Mouse (Mus musculus) liver, postnatal 0 days (tissue): Measurements from ENCODE around the gene Cpt1c. TPM values are rescaled to one million over a fixed set of nuclear protein-coding genes. Genes with fewer than 3 reads are reported as not detected.

Source experiments
- ATAC-seq: fragments of 200-750 bp; cut with Nextera tagmentation; 2 replicates; pipeline ENCODE4 v1.8.0; 2017; ENCODE audit warnings: mild to moderate bottlenecking, moderate library complexity
- DNase-seq: peaks from one replicate; pipeline ENCODE4 v3.0.0-alpha.2; 2016
- H3K27ac ChIP-seq: fragments of 300-500 bp; sonication (generic); 2 replicates; pipeline ENCODE4 v1.5.1; 2014; ENCODE audit warnings: antibody characterized with exemption, moderate library complexity, mild to moderate bottlenecking, low read depth
- H3K27me3 ChIP-seq: fragments of 300-500 bp; sonication (generic); 2 replicates; pipeline ENCODE4 v1.6.1; 2014; ENCODE audit warnings: low read length, control low read depth, mixed read lengths; ENCODE audit not compliant: insufficient read depth
- H3K36me3 ChIP-seq: fragments of 300-500 bp; sonication (generic); replicated peaks from 2 replicates; pipeline ENCODE4 v1.6.1; 2014; ENCODE audit warnings: mild to moderate bottlenecking, control low read depth, low read length, moderate library complexity, mixed read lengths; ENCODE audit not compliant: insufficient read depth
- H3K4me1 ChIP-seq: fragments of 300-500 bp; sonication (generic); 2 replicates; pipeline ENCODE4 v1.6.1; 2014; ENCODE audit warnings: antibody characterized with exemption, mild to moderate bottlenecking, control low read depth; ENCODE audit not compliant: insufficient read depth
- H3K4me2 ChIP-seq: fragments of 300-500 bp; sonication (generic); 2 replicates; pipeline ENCODE4 v1.6.1; 2014; ENCODE audit warnings: low read depth, mild to moderate bottlenecking, low read length, moderate library complexity, mixed read lengths
- H3K4me3 ChIP-seq: fragments of 300-500 bp; sonication (generic); 2 replicates; pipeline ENCODE4 v1.5.1; 2014; ENCODE audit warnings: low read depth, low read length
- H3K9ac ChIP-seq: fragments of 300-500 bp; sonication (generic); replicated peaks from 2 replicates; pipeline ENCODE4 v1.6.1; 2014; ENCODE audit warnings: mild to moderate bottlenecking, moderate library complexity
- H3K9me3 ChIP-seq: fragments of 300-500 bp; sonication (generic); 2 replicates; pipeline ENCODE4 v1.6.1; 2016; ENCODE audit warnings: mild to moderate bottlenecking, control low read depth, low read length, mixed read lengths
- CTCF ChIP-seq: sonication (generic); IDR thresholded peaks from 2 replicates; pipeline ENCODE4 v1.5.1; 2016; ENCODE audit warnings: antibody characterized with exemption, low read depth
- EP300 ChIP-seq: IDR thresholded peaks from 2 replicates; pipeline ENCODE4 v1.6.1; 2016; ENCODE audit warnings: antibody characterized with exemption, low read depth, mild to moderate bottlenecking
- WGBS: fragments of 180-500 bp; shearing (Covaris S2); extraction: QIAGEN DNeasy Blood & Tissue Kit; methylation state at CpG from one replicate; pipeline ENCODE4 v1.1.7; 2014; ENCODE audit not compliant: insufficient replicate concordance; 5-methylcytosine and 5-hydroxymethylcytosine counted together
- polyA plus RNA-seq: library from polyadenylated mRNA; unstranded; fragments of >200 nt; fragmentation: Nextera tagmentation; extraction: Ambion mirVana; gene quantifications from 2 replicates; pipeline ENCODE4 v1.2.1, GENCODE M21; 2015

The Cpt1c gene
- polyA plus RNA-seq, 1 experiment from 2014 or later, result 1.1 TPM

DNA sequence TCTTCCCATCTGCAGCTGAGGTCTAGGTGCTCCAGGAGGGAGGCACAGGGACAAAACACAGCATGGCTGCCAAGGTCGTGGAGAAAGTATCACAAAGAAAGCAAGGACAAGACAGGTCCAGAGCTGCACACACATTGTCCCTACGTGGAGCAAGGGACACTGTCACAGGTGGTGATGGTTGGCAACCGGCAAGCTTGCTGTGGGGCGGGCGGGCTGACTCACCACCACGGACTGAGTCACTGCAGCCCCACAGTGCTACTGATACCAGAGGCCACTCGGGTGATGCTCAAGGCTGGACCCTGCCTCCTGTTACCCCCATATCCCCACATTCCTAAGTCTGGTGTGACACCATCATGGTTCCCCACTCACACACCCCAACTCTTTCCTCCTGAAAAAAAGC lies 27.8 kb upstream of the Cpt1c start:
- 72% methylated on average over 7 of the region's 7 CpGs for WGBS
- Histone ChIP-seq H3K4me3 (no peak overlapping the region), H3K4me1 (peaks cover 12% of the 10 kb centered on the region), H3K9ac (no peak overlapping the region), H3K27me3 (no peaks in the 10 kb centered on the region), H3K9me3 (no peaks in the 10 kb centered on the region), H3K27ac (no peak overlapping the region), H3K4me2 (no peak overlapping the region), H3K36me3 (peaks cover 79% of the 10 kb centered on the region)
- TF ChIP-seq EP300, result no peak
- TF ChIP-seq CTCF, result no peak
- DNase-seq (no peak), ATAC-seq (no peak)

DNA sequence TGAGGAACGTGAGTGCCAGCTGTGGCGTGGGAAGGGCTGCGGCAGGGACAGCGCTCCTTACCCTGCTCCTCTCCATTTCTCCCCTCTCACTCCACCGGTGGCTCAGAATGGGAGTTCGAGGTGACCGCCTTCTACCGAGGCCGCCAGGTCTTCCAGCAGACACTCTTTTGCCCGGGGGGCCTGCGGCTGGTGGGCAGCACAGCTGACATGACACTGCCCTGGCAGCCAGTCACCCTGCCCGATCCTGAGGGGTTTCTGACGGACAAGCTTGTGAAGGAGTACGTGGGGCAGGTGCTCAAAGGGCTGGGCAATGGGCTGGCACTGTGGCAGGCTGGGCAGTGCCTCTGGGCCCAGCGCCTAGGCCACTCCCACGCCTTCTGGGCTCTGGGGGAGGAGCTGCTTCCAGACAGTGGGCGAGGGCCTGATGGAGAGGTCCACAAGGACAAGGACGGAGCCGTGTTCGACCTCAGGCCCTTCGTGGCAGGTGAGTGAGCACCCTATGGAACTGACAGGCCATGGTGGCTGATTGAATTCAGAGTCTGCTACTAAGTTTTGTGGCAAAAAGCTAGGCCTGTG lies 26.0 kb upstream of the Cpt1c start:
- no peak for DNase-seq
- TF ChIP-seq EP300, result no peak
- no peak for TF ChIP-seq CTCF
- ATAC-seq, result no peak
- H3K4me2 ChIP-seq, result no peak overlapping the region
- no peak overlapping the region for H3K4me3 ChIP-seq
- H3K9ac ChIP-seq, result no peak overlapping the region
- no peaks in the 10 kb centered on the region for H3K9me3 ChIP-seq
- H3K27ac ChIP-seq, result no peak overlapping the region
- peaks cover 25% of the 10 kb centered on the region for H3K4me1 ChIP-seq
- H3K27me3 ChIP-seq, result no peaks in the 10 kb centered on the region
- 83% methylated on average over 21 of the region's 21 CpGs for WGBS
- peaks cover 62% of the 10 kb centered on the region for H3K36me3 ChIP-seq

DNA sequence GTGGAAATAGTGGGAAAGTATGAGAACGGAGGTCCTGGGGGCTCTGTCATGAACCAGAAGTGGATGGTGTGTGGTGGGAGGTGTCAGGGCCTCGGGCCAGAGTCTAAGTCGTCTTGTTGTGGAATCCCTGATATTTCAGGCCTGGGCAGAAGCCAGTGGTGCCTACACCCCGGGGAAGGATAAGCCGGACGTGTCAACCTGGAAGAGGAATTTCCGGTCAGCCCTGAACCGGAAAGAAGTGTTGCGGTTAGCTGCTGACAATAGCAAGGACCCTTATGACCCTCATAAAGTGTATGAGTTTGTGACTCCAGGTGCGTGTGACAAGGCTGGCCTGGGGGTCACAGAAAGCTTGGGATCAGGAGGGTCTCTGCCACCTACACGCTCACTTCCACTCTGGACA lies 25.1 kb upstream of the Cpt1c start:
- Histone ChIP-seq H3K9ac (no peak overlapping the region), H3K9me3 (no peaks in the 10 kb centered on the region), H3K36me3 (peaks cover 57% of the 10 kb centered on the region), H3K27ac (no peak overlapping the region), H3K27me3 (no peaks in the 10 kb centered on the region), H3K4me2 (peak overlapping the region; percentile 74), H3K4me3 (no peak overlapping the region), H3K4me1 (peaks cover 26% of the 10 kb centered on the region)
- no peak for DNase-seq
- WGBS, result 82% methylated on average over 11 of the region's 11 CpGs
- TF ChIP-seq EP300, result no peak
- TF ChIP-seq CTCF, result no peak
- ATAC-seq, result no peak

GRCm38 (mm10) chr7:44998501-44998955 lies 23.9 kb upstream of the Cpt1c start, which contains the start of gene Bcl2l12:
Bcl2l12 (minus strand) TSS chr7:44998712.
- DNase-seq, result peak; percentile 79
- H3K36me3 ChIP-seq, result peaks cover 46% of the 10 kb centered on the region

GRCm38 (mm10) chr7:44997940-44998428 lies 23.3 kb upstream of the Cpt1c start:
- ATAC-seq (peak; percentile 7; the same call in 1 of the 2 replicates), DNase-seq (no peak)
- Histone ChIP-seq H3K36me3 (peaks cover 41% of the 10 kb centered on the region), H3K4me2 (peak overlapping the region; percentile 74), H3K4me1 (peaks cover 26% of the 10 kb centered on the region), H3K9me3 (no peaks in the 10 kb centered on the region), H3K27ac (peak overlapping the region; percentile 92), H3K9ac (peak overlapping the region; percentile 79), H3K4me3 (peak overlapping the region; percentile 63), H3K27me3 (no peaks in the 10 kb centered on the region)
- TF ChIP-seq CTCF (no peak), EP300 (no peak)
- WGBS, result 2% methylated on average over 15 of the region's 15 CpGs

More at GRCm38 (mm10) chr7:44998501-44998955, 23.9 kb upstream of the Cpt1c start, which contains the start of gene Bcl2l12:
- Histone ChIP-seq H3K4me3 (peak within 1 kb of the TSS; percentile 63), H3K4me1 (peaks cover 26% of the 10 kb centered on the region), H3K9me3 (no peaks in the 10 kb centered on the region), H3K9ac (peak within 1 kb of the TSS; percentile 79), H3K27ac (peak within 1 kb of the TSS; percentile 92), H3K4me2 (peak within 1 kb of the TSS; percentile 74), H3K27me3 (no peaks in the 10 kb centered on the region)
- no peak for TF ChIP-seq CTCF
- no peak for TF ChIP-seq EP300
- under 1% methylated on average over 18 of the region's 18 CpGs for WGBS
- ATAC-seq, result peak; percentile 24

DNA sequence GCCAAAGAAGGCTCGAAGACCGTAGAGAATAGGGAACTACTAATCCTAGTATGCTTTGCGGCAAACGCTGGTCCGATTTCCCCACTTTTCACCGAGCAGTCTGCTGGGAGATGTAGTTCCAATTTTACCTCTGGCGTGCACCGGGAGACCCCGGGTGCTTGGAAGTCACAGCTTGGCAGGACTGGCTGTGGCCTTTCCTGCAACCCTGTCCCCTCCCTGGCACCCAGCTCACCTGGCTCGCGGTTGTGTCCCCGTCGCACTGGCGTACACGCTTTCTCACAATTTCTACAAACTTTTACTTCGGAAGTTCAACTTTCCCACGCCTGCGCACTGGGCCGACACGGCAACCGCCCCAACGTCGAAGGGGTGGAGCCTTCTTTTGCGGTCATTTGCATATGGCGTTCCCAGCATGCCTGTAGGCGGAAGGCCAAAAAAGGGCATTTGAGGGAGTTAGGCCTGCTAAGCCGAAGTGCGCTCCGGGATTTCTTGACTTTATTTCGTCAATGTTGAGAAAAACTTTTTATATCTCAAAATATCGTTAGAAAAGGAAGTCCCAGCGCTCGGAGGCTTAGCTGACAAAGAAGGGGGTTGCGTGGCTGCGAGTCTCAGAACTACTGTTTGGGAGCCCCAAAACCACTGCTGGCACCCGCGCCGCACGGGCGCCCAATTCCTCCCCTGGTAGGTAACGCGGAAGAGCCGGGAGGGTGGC lies 22.7 kb upstream of the Cpt1c start, which contains the start of gene Irf3:
TSS of gene Irf3 (plus strand) at position 418 of the 709 bp plus-strand sequence.
- peaks cover 38% of the 10 kb centered on the region for H3K36me3 ChIP-seq
- H3K9me3 ChIP-seq, result no peaks in the 10 kb centered on the region
- H3K9ac ChIP-seq, result peak within 1 kb of the TSS; percentile 79
- H3K4me1 ChIP-seq, result peaks cover 26% of the 10 kb centered on the region
- peak within 1 kb of the TSS; percentile 74 for H3K4me2 ChIP-seq
- WGBS, result under 1% methylated on average over 43 of the region's 43 CpGs
- ATAC-seq (peak; percentile 96), DNase-seq (peak; percentile 97)
- H3K4me3 ChIP-seq, result peak within 1 kb of the TSS; percentile 63
- peak within 1 kb of the TSS; percentile 92 for H3K27ac ChIP-seq
- no peaks in the 10 kb centered on the region for H3K27me3 ChIP-seq
- TF ChIP-seq CTCF (no peak), EP300 (no peak; the same call in 1 of the 2 replicates)
